Mouse (Mus musculus) hindbrain, embryonic 10.5 days (tissue): ENCODE results near the gene Arhgef3. TPM values are rescaled to one million over a fixed set of nuclear protein-coding genes. Genes with fewer than 3 reads are reported as not detected.

Experiments
- DNase-seq: peaks from one replicate; pipeline ENCODE4 v3.0.0-alpha.2; 2017; ENCODE audit warnings: low spot score
- H3K27ac ChIP-seq: fragments of 300-500 bp; sonication (generic); 2 replicates; pipeline ENCODE4 v1.5.1; 2016; ENCODE audit warnings: mild to moderate bottlenecking, moderate library complexity
- H3K27me3 ChIP-seq: fragments of 300-500 bp; sonication (generic); 2 replicates; pipeline ENCODE4 v1.6.1; 2016; ENCODE audit warnings: mild to moderate bottlenecking; ENCODE audit not compliant: poor library complexity, insufficient read depth, severe bottlenecking
- H3K36me3 ChIP-seq: fragments of 300-500 bp; sonication (generic); 2 replicates; pipeline ENCODE4 v1.6.1; 2016; ENCODE audit warnings: mild to moderate bottlenecking, moderate library complexity
- H3K4me1 ChIP-seq: fragments of 300-500 bp; sonication (generic); replicated peaks from 2 replicates; pipeline ENCODE4 v1.6.1; 2016; ENCODE audit warnings: mild to moderate bottlenecking
- H3K4me3 ChIP-seq: fragments of 300-500 bp; sonication (generic); 2 replicates; pipeline ENCODE4 v1.5.1; 2016; ENCODE audit warnings: mild to moderate bottlenecking, moderate library complexity
- H3K9me3 ChIP-seq: fragments of 300-500 bp; sonication (generic); 2 replicates; pipeline ENCODE4 v1.6.1; 2016; ENCODE audit warnings: mild to moderate bottlenecking, moderate library complexity
- WGBS: fragments of 180-500 bp; shearing (Covaris S2); methylation state at CpG from one replicate; pipeline ENCODE4 v1.1.7; 2016; 5-methylcytosine and 5-hydroxymethylcytosine counted together
- polyA plus RNA-seq: library from polyadenylated mRNA; unstranded; fragments of >200 nt; fragmentation: Nextera tagmentation; extraction: Ambion mirVana; gene quantifications from 2 replicates; pipeline ENCODE4 v1.2.1, GENCODE M21; 2016

Arhgef3 gene
- polyA plus RNA-seq, 1 experiment from 2014 or later, result 3.6 TPM

DNA sequence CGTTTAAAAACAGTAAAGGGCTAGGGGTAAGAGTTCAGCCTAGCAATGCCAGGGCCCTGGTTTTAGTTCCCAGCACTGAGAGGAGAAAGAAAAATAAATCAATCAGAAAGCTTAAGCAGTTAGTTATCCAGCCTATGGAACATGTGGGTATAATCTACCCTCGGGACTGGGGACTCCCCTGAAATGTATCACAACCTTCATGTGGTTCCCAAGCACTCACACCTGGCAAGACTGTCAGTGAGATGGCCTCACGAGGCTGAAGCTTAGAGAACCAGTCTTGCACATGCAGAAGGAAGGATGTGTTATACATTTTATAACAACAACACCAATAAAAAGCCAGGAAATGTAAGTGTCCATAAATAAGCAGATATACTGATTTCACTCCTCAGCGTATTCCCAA is 189.7 kb downstream of the Arhgef3 start:
- Histone ChIP-seq H3K27ac (no peak overlapping the region), H3K27me3 (no peaks in the 10 kb centered on the region), H3K4me3 (no peak overlapping the region), H3K4me1 (no peaks in the 10 kb centered on the region), H3K36me3 (no peaks in the 10 kb centered on the region), H3K9me3 (no peaks in the 10 kb centered on the region)
- no peak for DNase-seq
- 76% methylated on average over 4 of the region's 4 CpGs for WGBS

DNA sequence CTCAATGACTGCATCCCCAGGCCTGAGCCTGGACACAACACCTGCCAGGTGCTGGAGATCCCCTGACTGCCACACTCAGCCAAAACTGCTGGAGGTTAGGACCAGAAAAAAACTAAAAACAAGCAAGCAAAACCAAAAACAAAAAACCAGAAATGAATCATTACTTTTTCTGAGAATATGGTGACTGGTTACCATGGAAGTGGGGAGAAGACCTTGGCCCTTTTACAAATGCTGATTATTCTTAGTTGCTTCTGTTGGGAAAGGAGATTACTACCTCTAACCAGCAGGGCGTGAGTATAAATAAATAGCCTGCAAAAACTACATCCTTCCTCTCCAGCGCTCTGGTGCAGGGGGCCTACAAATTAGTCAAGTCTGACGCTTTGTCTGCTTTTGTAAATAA is 194.1 kb downstream of the Arhgef3 start:
- Histone ChIP-seq H3K4me1 (no peaks in the 10 kb centered on the region), H3K27me3 (no peaks in the 10 kb centered on the region), H3K4me3 (no peak overlapping the region), H3K36me3 (no peaks in the 10 kb centered on the region), H3K27ac (no peak overlapping the region), H3K9me3 (no peaks in the 10 kb centered on the region)
- DNase-seq, result no peak
- WGBS, result 81% methylated on average over 3 of the region's 3 CpGs

DNA sequence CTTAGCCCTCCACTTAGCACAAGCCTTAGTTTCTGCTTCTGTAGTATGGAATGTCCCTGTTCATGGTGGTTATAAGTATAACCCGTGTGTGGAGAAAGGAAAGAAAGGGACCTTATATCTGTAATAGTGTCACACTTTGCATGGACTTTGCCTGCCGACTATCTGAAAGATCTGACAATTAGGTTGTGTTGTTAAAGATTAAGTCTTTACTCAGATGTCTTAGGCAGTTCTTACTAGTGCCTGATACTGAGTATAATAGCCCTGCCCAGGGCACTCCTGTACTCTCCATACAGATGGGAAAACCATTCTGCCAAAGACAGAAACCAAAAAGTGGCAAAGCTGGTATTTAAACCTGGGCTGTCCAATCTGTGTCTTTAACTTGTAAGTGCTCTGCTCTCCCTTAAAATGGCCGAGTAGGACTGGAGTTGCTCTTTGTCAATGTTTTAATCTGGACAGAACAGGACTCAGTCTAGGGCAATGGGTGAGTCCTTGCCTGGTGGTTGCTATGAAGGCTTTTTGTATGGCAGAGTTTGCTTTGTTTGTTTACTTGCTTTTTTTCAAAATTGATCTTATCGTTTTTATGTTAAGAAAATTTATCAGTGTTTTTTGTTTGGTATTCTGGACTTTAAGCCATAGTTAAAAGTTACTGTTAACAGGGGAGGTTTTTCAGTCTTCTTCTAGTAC is 196.0 kb downstream of the Arhgef3 start:
- H3K27ac ChIP-seq, result no peak overlapping the region
- H3K27me3 ChIP-seq, result no peaks in the 10 kb centered on the region
- H3K4me1 ChIP-seq, result no peaks in the 10 kb centered on the region
- H3K4me3 ChIP-seq, result no peak overlapping the region
- no peak for DNase-seq
- 80% methylated on average over 4 of the region's 4 CpGs for WGBS
- no peaks in the 10 kb centered on the region for H3K36me3 ChIP-seq
- no peaks in the 10 kb centered on the region for H3K9me3 ChIP-seq

DNA sequence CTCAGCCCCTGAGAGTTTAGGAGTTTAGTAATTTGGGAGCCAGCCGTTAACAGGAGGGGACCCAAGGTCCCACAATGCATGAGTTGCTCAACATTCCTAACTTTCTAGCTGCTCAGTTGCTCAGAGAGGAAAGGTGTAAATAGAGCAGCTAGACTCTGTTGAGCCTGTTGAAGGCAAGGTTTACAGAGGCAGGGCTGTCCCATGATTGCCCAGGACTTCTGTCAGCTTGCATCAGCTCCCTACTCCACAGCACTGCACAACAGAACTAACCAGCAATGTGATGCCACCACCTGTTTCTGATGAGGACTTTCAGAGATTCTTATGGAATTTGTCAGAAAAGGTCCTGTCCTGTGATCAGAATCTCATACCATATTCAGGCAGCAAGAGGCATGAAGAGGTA is 197.7 kb downstream of the Arhgef3 start:
- 84% methylated on average over 1 of the region's 1 CpGs for WGBS
- Histone ChIP-seq H3K36me3 (no peaks in the 10 kb centered on the region), H3K4me1 (no peaks in the 10 kb centered on the region), H3K9me3 (no peaks in the 10 kb centered on the region), H3K27me3 (no peaks in the 10 kb centered on the region), H3K4me3 (no peak overlapping the region), H3K27ac (no peak overlapping the region)
- DNase-seq, result no peak

DNA sequence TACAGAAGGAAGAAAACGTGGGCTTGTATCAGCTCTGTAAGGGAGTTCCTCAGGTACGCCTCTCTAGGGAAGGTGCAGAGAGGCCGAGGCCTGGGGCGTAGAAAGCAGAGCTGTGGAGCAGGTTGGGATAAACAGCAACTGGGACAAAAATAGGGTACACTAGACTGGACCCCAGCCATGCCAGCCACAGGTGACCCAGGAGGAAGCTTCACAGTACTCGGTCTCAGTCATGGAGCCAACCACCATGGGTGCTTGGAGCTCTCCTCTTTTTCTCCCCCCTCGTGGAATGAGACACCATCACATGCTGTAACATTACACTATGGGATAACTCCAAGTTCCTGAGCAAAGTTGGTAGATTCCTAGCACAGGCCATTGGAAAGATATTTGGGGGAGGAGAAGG is 201.0 kb downstream of the Arhgef3 start:
- WGBS, result 87% methylated on average over 6 of the region's 6 CpGs
- Histone ChIP-seq H3K9me3 (no peaks in the 10 kb centered on the region), H3K36me3 (no peaks in the 10 kb centered on the region), H3K27ac (no peak overlapping the region), H3K4me1 (peaks cover 8% of the 10 kb centered on the region; the same call in 1 of the 2 replicates), H3K27me3 (no peaks in the 10 kb centered on the region), H3K4me3 (no peak overlapping the region)
- no peak for DNase-seq

DNA sequence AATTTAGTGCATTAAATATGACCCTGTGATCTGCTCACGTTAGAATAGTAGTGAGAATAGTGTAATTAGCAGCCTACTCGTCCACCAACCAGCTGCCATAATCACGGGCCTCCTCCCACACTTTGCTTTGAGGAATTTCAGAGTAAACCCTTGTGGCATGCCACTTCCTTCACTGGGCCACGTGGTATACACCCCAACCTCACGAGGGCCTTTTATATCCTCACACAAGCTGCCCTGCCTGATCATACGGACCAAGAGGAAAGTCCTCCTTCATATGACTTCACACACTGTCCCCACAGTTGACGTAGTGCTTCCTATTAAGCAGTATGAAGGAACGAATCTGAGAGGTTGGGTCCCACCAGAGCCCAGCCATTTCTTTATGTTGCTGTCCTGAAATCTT is 202.4 kb downstream of the Arhgef3 start:
- no peak for DNase-seq

DNA sequence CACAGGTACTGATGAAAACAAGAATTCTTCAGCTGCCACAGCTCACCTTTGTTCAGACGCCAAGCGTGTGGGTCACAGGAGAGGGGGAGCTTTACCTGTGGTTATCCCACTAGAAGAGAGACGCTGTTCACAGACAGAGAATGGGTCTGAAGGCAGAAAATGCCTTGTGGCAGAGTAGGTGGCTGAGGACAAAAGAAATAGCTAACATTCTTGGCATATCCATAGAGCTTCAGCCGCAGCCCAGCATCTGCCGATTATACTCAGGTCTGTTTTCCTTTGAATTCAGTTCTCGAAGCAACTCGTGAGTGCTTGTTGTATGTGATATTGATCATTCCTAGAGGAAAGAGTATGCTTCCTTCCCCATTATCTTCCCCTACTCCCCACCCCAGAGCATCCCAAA is 204.7 kb downstream of the Arhgef3 start:
- H3K27me3 ChIP-seq, result no peaks in the 10 kb centered on the region
- H3K4me3 ChIP-seq, result no peak overlapping the region
- 64% methylated on average over 7 of the region's 7 CpGs for WGBS
- H3K9me3 ChIP-seq, result no peaks in the 10 kb centered on the region
- no peak for DNase-seq
- no peaks in the 10 kb centered on the region for H3K36me3 ChIP-seq
- no peak overlapping the region for H3K27ac ChIP-seq
- peaks cover 8% of the 10 kb centered on the region; the same call in 1 of the 2 replicates for H3K4me1 ChIP-seq

More for the DNA sequence above, 202.4 kb downstream of the Arhgef3 start:
- peaks cover 8% of the 10 kb centered on the region; the same call in 1 of the 2 replicates for H3K4me1 ChIP-seq
- no peak overlapping the region for H3K27ac ChIP-seq
- no peaks in the 10 kb centered on the region for H3K9me3 ChIP-seq
- WGBS, result 85% methylated on average over 8 of the region's 8 CpGs
- no peak overlapping the region for H3K4me3 ChIP-seq
- H3K36me3 ChIP-seq, result no peaks in the 10 kb centered on the region
- H3K27me3 ChIP-seq, result no peaks in the 10 kb centered on the region

DNA sequence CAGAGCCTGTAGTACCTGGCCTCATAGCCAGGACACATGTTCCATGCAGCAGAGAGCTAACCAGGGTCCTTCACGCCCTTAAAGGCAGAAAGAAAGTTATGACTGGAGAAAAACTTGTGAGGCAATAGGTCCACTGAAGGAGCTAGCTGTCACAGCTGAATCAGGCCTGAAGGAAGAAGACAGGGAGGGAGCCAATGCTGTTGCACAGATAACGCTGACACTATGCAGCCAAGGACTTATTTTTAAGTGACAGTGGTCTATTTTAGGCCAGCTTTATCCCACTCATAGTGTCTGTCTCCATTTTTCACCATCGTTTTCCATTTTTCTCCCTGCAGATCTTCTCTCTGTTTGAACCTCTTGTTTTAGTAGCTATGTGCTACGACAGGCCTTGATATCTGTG is 207.3 kb downstream of the Arhgef3 start:
- Histone ChIP-seq H3K9me3 (no peaks in the 10 kb centered on the region), H3K4me1 (peaks cover 8% of the 10 kb centered on the region; the same call in 1 of the 2 replicates), H3K4me3 (no peak overlapping the region), H3K27me3 (no peaks in the 10 kb centered on the region), H3K27ac (no peak overlapping the region), H3K36me3 (no peaks in the 10 kb centered on the region)
- 86% methylated on average over 4 of the region's 4 CpGs for WGBS
- DNase-seq, result no peak

DNA sequence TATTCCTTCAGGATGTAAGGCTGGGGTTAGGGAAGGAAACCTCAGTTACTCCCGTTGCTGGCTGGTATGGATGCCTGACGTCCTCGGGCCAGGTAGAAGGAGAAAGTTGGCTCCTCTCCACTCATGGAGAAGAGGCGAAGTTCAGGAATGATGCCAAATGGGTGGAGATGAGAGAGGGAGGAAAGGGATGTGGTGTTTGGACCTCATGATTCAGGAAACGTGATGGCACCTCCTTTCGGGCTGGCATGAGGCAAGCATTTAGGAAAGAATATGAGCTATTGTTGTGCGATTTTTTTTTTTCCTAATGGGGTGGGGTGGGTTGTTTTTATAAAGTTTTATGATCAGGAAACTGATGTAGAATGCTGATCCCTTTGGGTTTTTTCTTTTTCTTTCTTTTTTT is 210.0 kb downstream of the Arhgef3 start:
- H3K4me3 ChIP-seq, result no peak overlapping the region
- no peak overlapping the region for H3K27ac ChIP-seq
- no peaks in the 10 kb centered on the region for H3K36me3 ChIP-seq
- H3K9me3 ChIP-seq, result no peaks in the 10 kb centered on the region
- no peaks in the 10 kb centered on the region for H3K27me3 ChIP-seq
- no peak for DNase-seq
- peaks cover 4% of the 10 kb centered on the region; the same call in 1 of the 2 replicates for H3K4me1 ChIP-seq
- WGBS, result 86% methylated on average over 7 of the region's 7 CpGs

DNA sequence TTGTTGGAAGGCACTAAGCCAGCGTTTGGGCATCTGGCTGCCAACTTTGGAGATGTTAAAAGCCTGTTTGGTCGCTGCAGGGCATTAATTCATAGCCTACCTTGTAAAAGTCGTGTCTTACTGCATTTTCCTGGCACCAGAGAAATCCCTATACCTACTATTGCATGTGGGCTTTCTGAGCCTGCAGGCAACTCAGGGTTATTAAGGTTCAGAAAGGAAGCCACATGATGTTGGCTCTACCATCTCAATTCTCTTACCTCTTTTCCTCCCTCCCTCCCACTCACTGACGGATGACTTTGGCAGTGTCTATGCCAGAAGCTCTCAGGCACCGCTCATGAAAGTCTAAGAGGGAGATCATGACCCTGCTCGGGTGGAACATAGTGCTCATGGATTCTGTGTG is 210.8 kb downstream of the Arhgef3 start:
- Histone ChIP-seq H3K4me3 (no peak overlapping the region), H3K27me3 (no peaks in the 10 kb centered on the region), H3K4me1 (no peaks in the 10 kb centered on the region), H3K27ac (no peak overlapping the region), H3K36me3 (no peaks in the 10 kb centered on the region), H3K9me3 (no peaks in the 10 kb centered on the region)
- WGBS, result 87% methylated on average over 6 of the region's 6 CpGs
- no peak for DNase-seq

DNA sequence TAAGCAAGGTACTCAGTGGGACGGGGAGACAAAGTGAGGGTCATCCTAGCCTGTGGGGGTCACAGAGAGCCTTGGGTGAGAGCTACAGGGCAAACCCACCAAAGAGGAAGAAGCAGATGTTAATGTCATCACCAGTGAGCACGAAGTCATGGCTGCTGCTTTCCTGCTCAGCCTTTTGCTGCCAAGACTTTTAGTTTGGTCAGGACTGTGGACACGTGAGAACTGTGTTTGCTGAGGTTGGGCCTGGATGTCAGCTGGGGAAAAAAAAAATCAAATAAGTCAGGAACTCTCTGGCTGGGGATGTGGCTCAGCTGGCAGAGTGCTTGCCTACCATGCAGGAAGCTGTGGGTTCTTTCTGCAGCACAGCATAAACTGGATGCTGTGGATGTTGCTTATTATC is 213.2 kb downstream of the Arhgef3 start:
- no peak for DNase-seq
- no peaks in the 10 kb centered on the region for H3K36me3 ChIP-seq
- 0 out of 2 replicates have a peak, but pooled peaks cover 5% of the 10 kb centered on the region for H3K27me3 ChIP-seq
- H3K9me3 ChIP-seq, result no peaks in the 10 kb centered on the region
- no peak overlapping the region for H3K4me3 ChIP-seq
- H3K27ac ChIP-seq, result no peak overlapping the region
- 69% methylated on average over 3 of the region's 3 CpGs for WGBS
- no peaks in the 10 kb centered on the region for H3K4me1 ChIP-seq

DNA sequence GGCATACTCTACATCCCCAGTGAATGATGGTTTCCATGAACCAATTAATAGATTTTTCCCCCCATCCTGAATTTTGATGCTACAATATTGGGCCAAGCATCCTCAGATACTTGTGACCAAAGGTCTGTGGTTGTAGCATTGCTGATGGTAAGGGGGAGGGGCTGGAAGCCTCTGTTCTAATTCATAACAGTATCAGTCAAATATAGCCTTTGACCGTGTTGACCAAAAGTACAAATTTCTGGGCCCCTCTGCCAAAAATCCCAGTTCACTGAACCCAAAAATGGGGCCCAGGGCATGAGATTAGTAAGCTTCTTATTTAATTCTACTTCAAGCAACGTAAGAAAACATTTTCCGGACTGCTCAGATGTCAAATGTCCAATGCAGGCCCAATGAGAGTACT is 214.3 kb downstream of the Arhgef3 start:
- Histone ChIP-seq H3K27me3 (peaks cover 13% of the 10 kb centered on the region), H3K9me3 (no peaks in the 10 kb centered on the region), H3K36me3 (no peaks in the 10 kb centered on the region), H3K4me1 (no peaks in the 10 kb centered on the region), H3K27ac (no peak overlapping the region), H3K4me3 (no peak overlapping the region)
- 89% methylated on average over 3 of the region's 3 CpGs for WGBS
- DNase-seq, result no peak

DNA sequence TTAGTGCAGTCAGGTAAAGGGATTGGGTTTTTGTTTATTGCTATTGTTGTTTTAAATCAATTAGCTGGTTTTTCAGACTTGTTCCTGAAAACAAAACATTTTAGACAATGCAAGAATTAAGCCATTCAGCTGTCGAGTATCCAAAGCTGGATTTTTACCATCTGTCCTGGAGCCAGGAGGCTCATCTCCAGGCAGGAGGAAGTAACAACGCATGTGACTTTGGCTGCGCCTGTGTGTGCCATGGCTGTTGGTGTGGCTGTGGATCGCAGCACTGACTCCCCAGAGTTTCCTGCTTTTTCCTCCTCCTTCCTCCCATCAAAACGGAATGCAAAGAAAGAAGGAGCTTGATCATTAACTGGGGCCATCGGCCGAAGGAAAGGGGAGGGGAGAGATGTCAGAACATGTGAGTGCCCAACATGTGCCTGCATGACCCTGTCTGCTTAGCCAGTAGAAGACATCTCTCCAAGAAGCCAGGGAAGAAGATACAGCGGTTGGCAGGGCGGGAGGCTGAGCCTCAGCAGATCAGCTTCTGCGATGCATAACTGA is 216.9 kb downstream of the Arhgef3 start:
- DNase-seq, result no peak
- Histone ChIP-seq H3K4me1 (peaks cover 14% of the 10 kb centered on the region), H3K27me3 (peaks cover 36% of the 10 kb centered on the region), H3K36me3 (no peaks in the 10 kb centered on the region), H3K4me3 (no peak overlapping the region), H3K27ac (no peak overlapping the region), H3K9me3 (no peaks in the 10 kb centered on the region)
- 75% methylated on average over 10 of the region's 10 CpGs for WGBS
